Comparison of ENCODE assay signal across 32 mouse cellular contexts in genomic region chr11:89073541-89073940, GRCm38 (mm10). TPM values are rescaled to one million over a fixed set of nuclear protein-coding genes. Genes with fewer than 3 reads are reported as not detected.
"Had no signal": no experiment of that assay in that cellular context is flagged by ENCODE, and none has a peak within 500 bp of the region (broad histone marks: within the 10 kb centered on the region; RNA-seq: fewer than 3 reads in every experiment).

Gene Gm525 (plus strand): TSS chr11:89073841.

- DNase-seq: gastrocnemius, postnatal 25 days; heart, adult 18-20 months; heart, postnatal 10 days; heart, postnatal 4 days; kidney, adult 18-20 months; kidney, adult 8-10 months; kidney, postnatal 10 days; kidney, postnatal 25 days; kidney, postnatal 4 days; liver had no signal

- H3K4me3 ChIP-seq: heart, embryonic 10.5 days; heart, embryonic 12.5 days; hindbrain, embryonic 10.5 days; hindbrain, embryonic 12.5 days; intestine, embryonic 15.5 days; layer of hippocampus, adult 2 months; limb, embryonic 10.5 days; limb, embryonic 12.5 days had no signal

- H3K27ac ChIP-seq: heart, embryonic 10.5 days; hindbrain, embryonic 10.5 days; hindbrain, embryonic 12.5 days; hindbrain, embryonic 14.5 days; intestine, embryonic 15.5 days; layer of hippocampus, adult 2 months; limb, embryonic 10.5 days; limb, embryonic 12.5 days had no signal

- H3K4me1 ChIP-seq: heart, embryonic 12.5 days; hindbrain, embryonic 10.5 days; intestine, embryonic 15.5 days had no signal

- H3K27me3 ChIP-seq: heart, embryonic 12.5 days; hindbrain, embryonic 12.5 days; intestine, embryonic 15.5 days; limb, embryonic 12.5 days had no signal

- H3K36me3 ChIP-seq: heart, embryonic 10.5 days; heart, embryonic 12.5 days; hindbrain, embryonic 10.5 days; hindbrain, embryonic 12.5 days; intestine, embryonic 15.5 days; limb, embryonic 10.5 days; limb, embryonic 12.5 days had no signal

RNA-seq across cellular contexts. Expression of gene Gm525, which starts in this region (rescaled TPM):
- total RNA-seq: gastrocnemius, adult 8-10 months; gastrocnemius, postnatal 25 days; granulocyte monocyte progenitor cell, adult 5-6 weeks; heart, adult 18-20 months; heart, postnatal 10 days; heart, postnatal 25 days; heart, postnatal 4 days; layer of hippocampus, adult 2 months; layer of hippocampus, postnatal 10 days; layer of hippocampus, postnatal 25 days; left cerebral cortex, adult 8-10 months; left cerebral cortex, postnatal 10 days; left cerebral cortex, postnatal 36 days had no signal
- polyA plus RNA-seq: heart, embryonic 10.5 days; heart, embryonic 12.5 days; heart, embryonic 14.5 days; hindbrain, embryonic 10.5 days; hindbrain, embryonic 14.5 days; hindbrain, embryonic 16.5 days; inflammation-experienced regulatory T-cells, adult 6 months; kidney, embryonic 14.5 days; limb, embryonic 10.5 days; liver, embryonic 11.5 days had no signal
